Mouse (Mus musculus) fat pad, adult 2 months (tissue): ENCODE measurements around the gene Myo6.

Source experiments
- DNase-seq: peaks from one replicate; pipeline ENCODE4 v3.0.0-alpha.2; 2011; ENCODE audit warnings: low read depth, low spot score; ENCODE audit errors: extremely low read depth

The Myo6 gene

DNA sequence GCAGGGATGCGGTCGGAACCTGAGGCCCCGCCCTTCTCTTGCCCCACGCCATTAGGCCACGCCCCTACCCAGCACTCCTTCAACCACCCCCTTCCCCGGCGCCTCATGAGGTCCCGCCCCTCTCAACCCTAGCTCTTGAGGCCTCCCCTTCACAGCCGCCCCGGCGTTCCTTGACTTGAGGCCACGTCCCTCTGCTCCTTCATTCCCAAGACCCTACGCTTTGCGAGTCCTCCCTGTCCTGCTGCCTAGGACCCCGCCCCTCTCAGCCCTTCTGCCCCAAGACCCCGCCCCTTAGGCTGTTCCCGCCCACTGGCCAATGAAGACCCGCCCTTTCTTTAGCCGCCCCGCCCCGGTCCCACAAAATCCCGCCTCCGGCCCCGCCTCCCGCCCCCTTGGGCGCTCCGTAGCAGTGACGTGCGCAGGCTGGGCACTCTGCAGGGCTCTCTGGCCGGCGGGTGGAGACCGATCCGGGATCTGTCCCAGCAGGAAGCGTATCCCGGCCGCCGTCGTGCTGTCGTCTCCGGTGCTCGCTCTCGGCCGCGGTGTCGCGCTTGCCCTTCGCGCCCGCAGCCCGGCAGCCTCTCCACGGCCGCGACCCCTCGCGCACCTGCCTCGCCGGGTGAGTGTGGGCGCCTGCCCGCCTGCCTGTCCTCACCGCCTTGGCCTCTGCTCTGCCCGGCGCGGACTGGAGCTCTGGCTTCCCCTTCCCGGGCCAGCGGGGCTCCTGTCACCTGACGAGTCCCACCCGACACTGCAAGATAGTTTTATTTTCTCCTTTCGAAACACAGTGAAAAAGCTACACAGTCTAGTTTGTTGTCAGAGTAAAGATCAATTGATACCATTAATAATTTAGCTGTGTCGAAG is at the start of gene Myo6:
Gene Myo6, plus strand, starts transcription at position 421 of the 864 bp plus-strand sequence.
- no peak for DNase-seq

DNA sequence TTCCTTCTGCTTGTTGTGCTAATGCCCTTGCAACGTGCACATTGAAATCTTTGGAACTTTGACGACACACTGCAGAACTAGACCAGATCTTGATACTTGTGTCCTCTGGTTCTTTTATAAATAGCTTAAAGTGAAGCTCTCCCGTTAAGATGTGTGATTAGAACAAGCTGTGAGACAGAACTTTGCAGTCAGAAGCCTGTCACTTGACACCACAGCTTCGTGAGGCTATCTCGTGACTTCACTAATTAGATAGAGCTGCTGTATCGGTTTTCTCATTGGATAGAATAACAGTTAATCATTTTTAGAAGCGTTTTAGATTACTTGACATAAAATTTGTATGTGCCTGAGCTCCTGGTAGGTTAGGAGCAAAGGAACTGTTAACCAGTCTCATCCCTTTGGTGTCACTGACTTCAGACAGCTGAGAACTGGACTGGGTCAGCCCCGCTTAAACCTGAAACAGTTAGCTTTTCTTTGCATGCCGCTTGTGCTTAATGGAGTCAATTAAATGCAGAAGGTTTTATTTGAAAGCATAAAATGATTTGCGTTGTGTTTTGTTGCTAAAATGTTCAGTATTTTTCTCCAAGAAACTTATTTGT is 18.7 kb upstream of the Myo6 start:
- DNase-seq, result no peak

DNA sequence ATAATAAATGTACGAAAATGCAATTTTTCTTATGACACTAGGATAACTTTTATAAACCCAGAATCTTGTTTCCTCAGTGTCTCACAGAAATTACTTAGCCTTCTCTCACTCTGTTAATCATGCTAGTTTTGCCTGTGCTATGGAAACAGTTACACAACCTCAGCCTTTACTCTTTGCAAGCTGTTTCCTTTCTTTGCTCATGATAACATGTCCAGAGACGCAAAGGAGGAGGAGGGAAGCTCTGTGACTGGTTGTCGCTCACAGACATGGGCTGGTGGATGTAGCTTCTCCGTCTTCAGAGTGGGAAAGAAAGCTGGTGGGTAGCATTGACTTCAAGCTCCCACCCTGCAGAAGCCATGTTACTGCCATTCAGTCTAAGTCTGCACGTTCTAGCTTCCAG is 15.2 kb upstream of the Myo6 start:
- DNase-seq, result no peak

DNA sequence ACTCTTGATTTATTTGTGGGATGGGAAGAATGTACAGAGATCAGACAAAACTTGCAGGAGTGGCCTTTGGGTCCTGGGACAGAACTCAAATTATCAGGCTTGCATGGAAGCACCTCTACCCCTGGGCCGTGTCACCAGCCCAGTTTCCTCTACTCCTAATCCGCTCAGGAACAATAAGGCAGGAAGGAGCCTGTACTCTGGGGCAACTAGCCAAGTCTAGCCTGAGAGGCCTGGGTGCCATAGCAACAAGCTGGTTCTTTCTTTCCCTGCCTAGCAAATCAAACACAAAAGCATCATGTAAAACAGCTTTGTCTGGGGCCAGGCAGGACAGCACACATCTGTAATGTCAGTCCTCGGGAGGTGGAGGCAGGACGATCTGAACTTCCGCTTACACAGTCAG is 9.6 kb upstream of the Myo6 start:
- DNase-seq, result no peak

DNA sequence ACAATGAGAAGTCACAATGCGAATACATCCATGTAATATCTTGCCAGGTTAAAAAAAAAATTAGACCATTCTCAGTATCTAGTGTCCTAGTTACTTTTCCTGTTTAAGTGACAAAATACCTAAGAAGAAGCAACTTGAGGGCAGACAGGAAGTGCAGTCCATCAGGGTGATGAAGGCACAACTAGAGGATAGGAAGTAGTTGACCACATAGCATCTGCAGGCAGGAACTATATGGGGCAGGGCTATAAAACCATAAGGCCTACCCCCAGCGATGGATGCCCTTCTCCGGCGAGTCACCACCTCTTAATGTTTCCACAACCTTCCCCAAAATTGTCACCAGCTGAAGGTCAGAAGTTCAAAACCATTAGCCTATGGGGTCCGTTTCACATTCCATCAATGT is 8.1 kb upstream of the Myo6 start:
- no peak for DNase-seq

DNA sequence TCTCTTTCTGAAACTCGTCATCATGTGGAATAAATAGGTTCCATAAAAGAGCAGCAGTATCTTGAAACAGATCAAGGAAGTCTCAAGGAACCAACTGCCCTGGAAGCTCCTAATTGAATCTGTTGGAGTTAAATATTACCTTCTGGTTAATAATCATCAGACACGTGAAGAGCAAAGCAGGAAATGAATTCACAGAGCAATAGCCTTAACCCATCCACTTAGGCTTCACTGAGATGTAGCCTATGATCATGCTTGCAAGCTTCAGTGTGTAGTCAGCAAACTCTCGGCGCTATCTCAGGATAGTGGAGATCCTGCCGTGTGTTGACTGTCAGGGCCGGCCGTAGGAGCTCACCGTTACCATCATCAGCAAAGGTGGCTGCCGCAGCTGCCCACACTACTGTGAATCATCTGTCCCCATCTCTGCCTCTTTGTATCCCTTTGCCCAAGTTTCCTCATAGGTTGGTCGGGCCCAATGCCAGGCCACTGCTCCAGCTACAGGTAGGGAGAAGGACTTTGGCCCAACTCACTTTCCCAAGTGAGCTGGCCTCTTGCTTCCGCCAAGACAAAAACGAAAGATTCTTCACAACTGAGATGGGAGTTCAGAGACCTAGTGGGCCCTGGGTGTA is 6.9 kb upstream of the Myo6 start:
- DNase-seq, result no peak

DNA sequence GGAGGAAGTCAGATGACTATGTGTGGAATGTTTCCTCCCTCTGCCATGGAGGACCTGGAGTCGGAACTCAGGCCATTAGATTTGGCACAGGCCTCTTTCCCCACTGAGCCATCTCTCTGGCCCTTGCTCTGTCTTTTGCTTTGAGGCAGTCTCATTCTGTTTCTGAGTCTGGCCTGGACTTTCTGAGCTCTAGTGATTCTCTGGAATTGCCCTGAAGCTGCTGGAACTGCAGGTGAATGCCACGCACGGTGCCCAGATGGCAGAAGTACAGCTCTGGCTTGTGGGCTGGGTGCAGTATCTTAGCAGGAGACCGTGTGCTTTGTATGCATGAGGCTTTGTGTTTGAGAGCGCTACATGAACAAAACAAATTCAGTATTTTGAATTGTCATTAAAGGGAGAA is 5.9 kb upstream of the Myo6 start:
- no peak for DNase-seq

DNA sequence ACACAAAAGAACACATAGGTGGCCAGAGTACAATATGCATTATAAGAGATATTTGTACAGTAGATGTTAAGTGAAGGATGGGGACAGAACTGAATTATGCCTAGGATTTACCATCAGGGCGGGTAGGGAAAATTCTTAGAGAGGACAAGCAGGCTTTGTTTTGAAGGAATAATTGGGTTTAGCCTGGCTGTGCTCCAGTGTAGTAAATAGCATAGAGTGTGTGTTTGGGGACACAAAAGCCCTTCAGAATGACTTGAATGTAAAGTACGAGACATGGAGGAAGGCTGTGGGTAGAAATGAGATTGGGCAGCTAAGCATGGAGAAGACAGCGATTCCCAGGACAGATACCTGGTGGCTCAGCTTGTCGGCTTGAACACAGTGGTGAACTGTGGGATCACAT is 3.4 kb upstream of the Myo6 start:
- DNase-seq, result no peak

DNA sequence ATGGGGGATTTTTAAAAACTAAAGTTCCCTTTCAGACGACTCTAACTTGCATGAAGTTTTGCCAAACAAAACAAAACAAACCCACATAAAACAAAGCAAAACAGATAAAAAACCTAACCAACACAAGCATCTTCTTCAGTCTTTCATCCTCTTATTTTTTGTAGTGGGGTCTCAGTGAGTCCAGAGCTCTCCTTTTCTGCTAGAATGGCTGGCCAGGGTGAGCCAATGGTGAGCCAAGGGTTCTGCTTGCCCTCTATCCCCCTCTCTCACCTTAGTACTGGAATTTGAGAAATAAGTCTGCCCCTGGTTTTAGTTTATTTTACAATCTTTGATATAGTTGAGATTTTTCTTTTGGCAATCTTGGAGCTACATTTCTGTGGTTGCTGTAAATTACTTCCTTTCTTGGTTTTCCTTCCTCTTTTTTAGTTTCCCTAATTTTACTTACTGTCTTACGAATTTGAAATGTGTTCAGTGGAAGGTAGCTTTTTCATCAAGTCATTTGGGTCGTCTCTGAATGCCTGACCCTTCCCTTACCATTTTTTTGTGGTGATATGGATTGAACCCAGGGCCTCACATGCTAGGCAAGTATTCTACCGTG is 1.6 kb upstream of the Myo6 start:
- DNase-seq, result no peak

DNA sequence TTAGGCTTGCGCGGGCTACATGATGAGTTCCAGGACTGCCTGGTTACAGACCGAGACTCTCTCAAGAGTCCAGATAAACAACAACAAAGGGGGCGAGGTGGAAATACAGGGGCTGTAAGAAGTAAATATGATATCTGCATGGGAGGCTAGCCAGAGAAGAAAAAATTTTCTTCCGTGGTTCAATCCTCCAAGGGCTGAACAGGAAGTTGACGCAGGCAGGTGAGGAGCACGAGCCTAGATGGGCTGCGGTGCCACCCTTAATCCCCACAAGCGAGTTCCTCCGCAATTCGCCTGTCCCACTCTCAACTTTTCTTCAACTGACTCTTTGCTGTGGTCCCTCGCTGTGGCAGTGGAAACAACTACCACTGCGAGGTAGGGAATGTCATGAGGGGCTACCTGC is 640 bp upstream of the Myo6 start:
- DNase-seq, result no peak

DNA sequence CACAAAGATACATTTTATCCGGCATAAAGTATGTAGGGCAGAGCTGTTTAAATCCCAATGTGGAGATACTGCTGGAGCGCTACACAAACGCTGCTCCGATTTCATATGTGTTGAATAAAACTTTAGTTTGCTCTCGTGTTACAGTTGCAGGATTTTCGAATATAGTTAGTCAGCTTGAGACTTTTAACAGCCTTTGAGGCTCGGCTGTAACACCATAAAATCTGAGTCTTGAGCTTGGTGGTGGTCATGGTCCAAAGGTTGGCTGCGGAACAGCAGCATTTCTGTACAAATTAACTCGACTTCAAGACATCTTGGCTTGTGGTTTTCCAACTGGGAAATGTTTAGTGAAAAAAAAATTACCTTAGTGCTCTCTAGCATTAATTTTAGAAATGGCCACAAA is 859 bp downstream of the Myo6 start:
- DNase-seq, result no peak

DNA sequence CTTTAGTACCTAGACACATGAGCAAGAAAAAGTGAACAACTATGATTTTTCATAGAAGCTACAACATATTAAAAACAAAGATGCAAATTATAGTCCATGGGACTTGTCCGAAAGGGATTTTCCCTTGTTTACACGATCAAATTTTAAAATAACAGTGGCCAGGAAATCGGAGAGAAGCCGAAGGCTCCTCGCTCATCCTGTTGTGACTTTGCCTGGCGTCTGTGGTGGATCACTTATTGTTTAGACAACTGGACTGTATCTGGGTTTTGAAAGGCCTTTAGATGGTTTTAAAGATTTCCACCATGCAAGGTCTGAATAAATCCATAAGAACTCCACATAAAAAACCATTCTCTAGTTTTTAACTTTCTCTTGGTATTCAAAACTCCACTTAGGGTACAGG is 1.6 kb downstream of the Myo6 start:
- DNase-seq, result no peak

DNA sequence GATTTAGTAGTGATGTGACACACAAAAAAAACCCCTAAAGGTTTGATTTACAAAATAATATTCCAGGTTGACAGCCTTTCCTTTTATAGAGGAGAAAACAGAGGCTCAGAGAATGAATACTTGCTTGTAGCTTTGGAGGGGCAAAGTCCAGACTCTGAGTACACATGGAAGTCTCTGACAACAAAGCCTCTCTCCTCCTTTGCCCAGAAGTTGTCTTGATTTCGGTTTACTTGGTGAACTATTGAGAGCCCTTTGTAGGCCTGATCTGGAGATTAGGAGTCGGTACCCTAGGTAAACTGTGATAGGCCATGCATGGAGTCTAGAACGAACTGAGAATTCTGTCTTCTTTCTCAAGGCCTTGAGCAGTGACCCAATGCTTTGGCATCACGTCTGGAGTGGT is 2.3 kb downstream of the Myo6 start:
- DNase-seq, result no peak

DNA sequence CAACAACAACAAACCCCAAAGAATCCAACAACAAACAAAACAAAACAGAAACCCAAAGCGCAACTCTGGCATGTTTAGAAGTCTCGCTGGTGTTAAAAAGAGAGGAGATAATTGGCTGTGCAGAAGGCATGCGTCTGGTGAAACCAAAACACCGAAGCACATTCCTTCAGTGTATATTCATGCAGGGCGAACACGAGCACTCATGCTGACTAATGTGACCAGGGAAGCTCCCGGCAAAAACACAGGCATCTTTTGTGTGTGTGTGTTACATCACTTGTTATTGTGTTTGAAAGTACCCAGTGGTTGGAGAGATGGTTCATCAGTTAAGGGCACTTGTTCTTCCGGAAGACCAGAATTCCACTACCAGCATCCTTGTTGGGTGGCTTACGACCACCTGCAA is 4.7 kb downstream of the Myo6 start:
- DNase-seq, result no peak

DNA sequence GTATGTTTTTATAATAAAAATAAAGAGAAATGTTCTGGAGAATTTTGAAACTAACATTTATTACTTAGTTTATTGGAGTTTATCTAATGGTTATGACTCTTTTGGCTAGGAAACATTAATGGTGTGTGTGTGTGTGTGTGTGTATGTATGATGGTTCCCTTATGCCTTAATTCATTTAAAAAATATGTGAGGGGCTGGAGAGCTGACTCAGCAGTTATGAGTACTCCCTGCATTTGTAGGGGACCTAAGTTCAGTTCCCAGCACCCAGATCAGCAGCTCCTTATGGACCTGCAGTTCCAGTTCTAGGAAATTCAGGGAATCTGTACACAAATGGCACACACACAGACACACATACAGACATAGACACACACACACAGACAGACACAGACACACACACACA is 6.4 kb downstream of the Myo6 start:
- no peak for DNase-seq

DNA sequence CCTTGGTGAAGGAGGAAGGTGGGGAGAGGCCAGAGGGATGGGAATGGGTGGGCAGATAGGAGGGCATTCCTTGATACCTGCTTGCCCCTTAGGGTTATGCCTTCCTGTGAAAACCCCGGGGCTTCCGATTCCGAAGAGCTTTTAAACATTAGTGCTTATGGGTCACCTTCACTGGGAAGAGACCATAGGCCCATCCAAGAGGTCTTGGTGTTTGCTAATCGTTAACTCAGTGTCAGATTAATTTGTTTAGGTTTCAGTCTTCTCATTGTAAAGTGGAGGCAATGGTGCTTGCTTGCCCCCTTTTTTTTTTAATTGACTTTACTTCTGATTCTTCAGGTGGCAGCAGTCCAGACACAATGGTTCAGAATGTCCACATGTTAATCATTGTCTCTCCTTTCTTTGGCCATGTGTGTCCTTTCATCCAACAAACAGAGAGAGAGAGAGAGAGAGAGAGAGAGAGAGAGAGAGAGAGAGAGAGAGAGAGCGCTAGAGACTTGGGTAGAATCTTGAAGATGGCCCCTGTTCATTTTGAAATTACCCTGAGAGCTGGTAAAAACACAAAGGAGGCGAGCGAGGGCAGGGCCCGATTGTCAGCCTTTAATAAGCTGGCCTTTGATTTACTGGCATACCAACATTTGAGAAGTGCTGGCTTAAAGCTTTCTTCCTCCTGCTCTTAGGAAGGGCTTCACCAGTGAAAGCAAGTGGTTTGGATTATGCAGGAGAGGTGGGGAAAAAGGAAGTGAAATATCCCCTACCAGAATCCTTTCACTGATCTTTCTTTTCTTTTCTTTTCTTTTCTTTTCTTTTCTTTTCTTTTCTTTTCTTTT is 7.8 kb downstream of the Myo6 start:
- DNase-seq, result no peak

DNA sequence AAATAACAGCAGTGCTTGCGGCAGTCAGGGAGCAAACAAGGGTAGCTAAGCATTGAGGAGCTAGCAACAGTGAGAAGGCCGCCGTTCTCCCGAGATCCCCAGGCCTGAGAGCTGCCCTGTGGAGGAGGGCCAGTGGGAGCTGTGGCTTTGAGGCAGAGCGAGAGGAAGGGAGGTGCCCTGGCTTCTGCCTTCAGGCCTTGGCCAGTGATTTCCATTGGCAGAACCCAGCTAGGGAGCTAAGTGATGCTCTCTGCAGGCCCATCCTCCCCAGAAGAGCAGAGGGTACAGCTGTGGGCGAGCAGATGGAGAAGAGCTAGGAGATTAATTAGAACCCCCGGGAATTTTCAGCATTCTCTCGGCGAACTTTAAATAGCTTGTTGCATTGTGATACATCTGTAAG is 8.8 kb downstream of the Myo6 start:
- no peak for DNase-seq

DNA sequence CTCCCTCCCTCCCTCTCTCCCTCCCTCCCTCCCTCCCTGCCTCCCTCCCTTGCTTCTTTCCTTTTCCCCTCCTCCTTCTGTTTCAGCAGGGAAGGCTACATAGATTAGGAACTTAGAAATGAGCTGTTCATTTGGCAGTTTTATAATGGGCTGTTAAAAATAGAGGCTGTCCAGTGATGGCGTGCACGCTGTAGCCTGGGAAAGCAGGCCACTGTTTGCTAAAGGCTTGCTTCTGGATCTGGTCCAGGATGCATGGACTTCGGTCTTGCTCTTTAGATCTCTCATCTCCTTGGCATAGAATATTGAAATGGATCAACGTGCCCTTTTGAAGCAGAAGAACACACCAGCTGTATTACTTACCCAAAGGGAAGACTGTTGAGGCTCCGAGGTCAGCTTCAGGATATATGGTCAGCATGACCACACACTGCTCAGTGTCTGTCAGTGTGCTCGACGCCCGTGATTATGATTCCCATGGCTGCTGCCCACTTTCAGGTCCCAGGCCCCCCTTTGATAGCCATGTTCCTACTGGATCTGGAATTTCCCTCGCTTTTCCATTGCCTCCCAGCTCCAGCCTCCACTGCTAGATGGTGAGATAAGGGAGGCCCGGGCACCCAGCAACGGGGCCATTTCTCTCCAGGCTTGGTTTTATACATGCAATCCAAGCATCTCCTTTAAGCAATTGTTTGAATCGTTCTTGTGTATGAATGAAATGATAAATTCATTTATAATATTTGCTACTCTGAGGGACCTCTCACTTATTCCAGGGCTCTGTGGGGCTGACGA is 12.1 kb downstream of the Myo6 start:
- no peak for DNase-seq

DNA sequence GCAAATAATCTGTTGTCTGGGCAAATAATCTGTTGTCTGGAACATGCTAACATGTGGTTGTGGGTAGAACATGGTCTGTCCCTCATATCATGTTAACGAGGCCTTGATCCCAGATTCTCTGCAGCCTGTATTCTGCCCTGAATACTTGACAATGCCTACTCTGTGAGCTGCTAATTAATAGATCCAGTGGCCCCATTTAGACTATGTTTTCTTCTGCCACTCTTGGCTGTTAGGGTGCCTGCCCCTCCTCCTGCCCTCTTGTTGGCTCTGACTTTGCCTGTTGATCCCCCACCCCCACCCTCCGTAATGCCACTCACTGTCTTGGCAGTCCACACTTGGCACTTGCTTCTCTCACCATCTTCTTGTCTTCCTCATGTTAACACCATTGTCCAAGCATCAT is 13.8 kb downstream of the Myo6 start:
- no peak for DNase-seq

DNA sequence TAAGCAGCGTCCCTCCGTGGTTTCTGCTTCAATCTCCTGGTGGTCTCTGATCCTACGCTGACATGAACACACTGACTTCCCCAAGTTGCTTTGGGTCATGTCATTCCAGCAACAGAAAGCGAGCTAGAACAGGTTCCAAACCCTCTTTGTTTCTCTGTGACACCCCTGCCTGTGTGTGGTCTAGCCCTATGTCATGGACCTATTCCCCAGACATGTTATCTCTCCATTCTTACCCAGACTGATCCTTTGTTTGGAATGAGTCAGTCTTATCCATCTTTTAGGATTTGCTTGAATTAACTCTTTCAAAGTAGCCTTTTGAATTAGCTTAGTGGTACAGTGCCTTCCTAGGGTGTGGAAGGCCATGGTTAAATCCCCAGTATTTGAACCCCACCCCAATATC is 14.9 kb downstream of the Myo6 start:
- DNase-seq, result no peak
